ENCODE assay signal across 8 mouse cellular contexts in genomic region chr11:95040491-95041138, GRCm38 (mm10). TPM values are rescaled to one million over a fixed set of nuclear protein-coding genes. Genes with fewer than 3 reads are reported as not detected.
DNase-seq lines count a peak whose midpoint lies in the region; ATAC-seq and TF ChIP-seq lines count a peak whose summit lies in the region.

No protein-coding gene starts in this region.

- no peak for TF ChIP-seq CTCF in E14TG2a.4 (conservative IDR thresholded peaks at IDR 0.05; ENCODE audit: low read length)
- TF ChIP-seq CTCF in olfactory bulb, adult 2 months (IDR thresholded peaks at IDR 0.05; ENCODE audit: insufficient read depth, low read depth, low read length), result no peak

- H3K9ac ChIP-seq in heart, embryonic 15.5 days, result peak overlapping the region; percentile 91
- H3K9ac ChIP-seq in lung, embryonic 15.5 days, result peak overlapping the region; percentile 72

- peak overlapping the region; percentile 91 for H3K27ac ChIP-seq in heart, embryonic 15.5 days
- peak overlapping the region; percentile 76 for H3K27ac ChIP-seq in lung, embryonic 15.5 days
- peak overlapping the region; percentile 83 for H3K27ac ChIP-seq in olfactory bulb, adult 2 months (ENCODE audit: insufficient read depth, low read depth, low read length)

- peak; percentile 17; the same call in 1 of the 2 replicates for ATAC-seq in erythroid progenitor cell, adult 5-6 weeks (replicated peaks; ENCODE audit: low FRiP score, poor library complexity, severe bottlenecking)
- ATAC-seq in heart, embryonic 15.5 days (replicated peaks; ENCODE audit: insufficient number of reproducible peaks, insufficient read depth, low FRiP score, low read depth), result peak; percentile 77
- ATAC-seq in lung, embryonic 15.5 days (ENCODE audit: borderline replicate concordance, extremely low read depth, low FRiP score, low TSS enrichment), result peak; percentile 50

- TF ChIP-seq POLR2A in olfactory bulb, adult 2 months (IDR thresholded peaks at IDR 0.05; ENCODE audit: insufficient read depth, low read depth, low read length), result no peak

- no peaks in the 10 kb centered on the region for H3K9me3 ChIP-seq in E14TG2a.4 (ENCODE audit: low read length)
- H3K9me3 ChIP-seq in heart, embryonic 15.5 days (replicated peaks), result no peaks in the 10 kb centered on the region
- no peaks in the 10 kb centered on the region for H3K9me3 ChIP-seq in lung, embryonic 15.5 days

- H3K4me2 ChIP-seq in heart, embryonic 15.5 days, result peak overlapping the region; percentile 88
- peak overlapping the region; percentile 85 for H3K4me2 ChIP-seq in lung, embryonic 15.5 days

- peak overlapping the region; percentile 88 for H3K4me3 ChIP-seq in E14TG2a.4 (replicated peaks; ENCODE audit: low read length)
- H3K4me3 ChIP-seq in heart, embryonic 15.5 days, result peak overlapping the region; percentile 94
- H3K4me3 ChIP-seq in lung, embryonic 15.5 days, result peak overlapping the region; percentile 73
- H3K4me3 ChIP-seq in olfactory bulb, adult 2 months (ENCODE audit: insufficient read depth, low read depth, low read length), result peak overlapping the region; percentile 94

- peaks cover 49% of the 10 kb centered on the region for H3K4me1 ChIP-seq in E14TG2a.4 (replicated peaks; ENCODE audit: low read depth, low read length)
- H3K4me1 ChIP-seq in heart, embryonic 15.5 days (replicated peaks), result peaks cover 17% of the 10 kb centered on the region
- H3K4me1 ChIP-seq in lung, embryonic 15.5 days, result peaks cover 19% of the 10 kb centered on the region
- H3K4me1 ChIP-seq in olfactory bulb, adult 2 months (ENCODE audit: control insufficient read depth, insufficient read depth, low read length), result peaks cover 33% of the 10 kb centered on the region

- WGBS in heart, embryonic 15.5 days, result under 1% methylated on average over 20 of the region's 20 CpGs
- WGBS in lung, embryonic 15.5 days, result 2% methylated on average over 20 of the region's 20 CpGs
- WGBS in olfactory bulb, adult 2 months, result 1% methylated on average over 20 of the region's 20 CpGs

- peaks cover 8% of the 10 kb centered on the region; the same call in 1 of the 2 replicates for H3K36me3 ChIP-seq in E14TG2a.4 (ENCODE audit: insufficient read depth, low read length)
- peaks cover 35% of the 10 kb centered on the region for H3K36me3 ChIP-seq in heart, embryonic 15.5 days
- H3K36me3 ChIP-seq in lung, embryonic 15.5 days, result peaks cover 10% of the 10 kb centered on the region

- peak; percentile 63 to 72 for DNase-seq in adrenal gland, postnatal 36 days
- DNase-seq in kidney, postnatal 10 days, result peak; percentile 88
- DNase-seq in thymus, postnatal 25 days, result peak; percentile 28

- peaks cover 5% of the 10 kb centered on the region; the same call in 1 of the 2 replicates for H3K27me3 ChIP-seq in E14TG2a.4 (ENCODE audit: insufficient read depth, low read length)
- H3K27me3 ChIP-seq in heart, embryonic 15.5 days, result no peaks in the 10 kb centered on the region
- no peaks in the 10 kb centered on the region for H3K27me3 ChIP-seq in lung, embryonic 15.5 days

RNA-seq across cellular contexts. Expression of gene Pdk2, which starts 0.5 kb away (rescaled TPM):
- 100 to 1,000 TPM in 1 of 2 experiments, 10 to 100 TPM in 1; 70.0 to 103 TPM for total RNA-seq in adrenal gland, postnatal 36 days (2021)
- 8.3 and 8.4 TPM in 2 replicates for total RNA-seq in erythroid progenitor cell, adult 5-6 weeks (2015; ENCODE audit: low replicate concordance)
- total RNA-seq in erythroid progenitor cell, adult 5-6 weeks (2017; ENCODE audit: low replicate concordance), result 2.3 and 3.2 TPM in 2 replicates
- polyA plus RNA-seq in heart, embryonic 15.5 days (2015; fragmentation: Nextera tagmentation; extraction: Ambion mirVana), result 114 and 117 TPM in 2 replicates
- 27.8 and 30.9 TPM in 2 replicates for polyA plus RNA-seq in lung, embryonic 15.5 days (2015; fragmentation: Nextera tagmentation; extraction: Ambion mirVana)
- not detected in 2 replicates for polyA plus RNA-seq in olfactory bulb, adult 2 months (2012; ENCODE audit: insufficient read depth, insufficient read length, low replicate concordance, missing spikeins)

RNA-seq across cellular contexts. Expression of gene Samd14, which starts 30.9 kb away (rescaled TPM):
- 1 to 10 TPM; 3.2 to 3.4 TPM for total RNA-seq in adrenal gland, postnatal 36 days (2021)
- total RNA-seq in erythroid progenitor cell, adult 5-6 weeks (2015; ENCODE audit: low replicate concordance), result 103 TPM in 2 replicates
- 98.7 and 99.2 TPM in 2 replicates for total RNA-seq in erythroid progenitor cell, adult 5-6 weeks (2017; ENCODE audit: low replicate concordance)
- polyA plus RNA-seq in heart, embryonic 15.5 days (2015; fragmentation: Nextera tagmentation; extraction: Ambion mirVana), result 8.0 and 13.2 TPM in 2 replicates
- polyA plus RNA-seq in lung, embryonic 15.5 days (2015; fragmentation: Nextera tagmentation; extraction: Ambion mirVana), result 17.1 and 17.4 TPM in 2 replicates
- not detected in 2 replicates for polyA plus RNA-seq in olfactory bulb, adult 2 months (2012; ENCODE audit: insufficient read depth, insufficient read length, low replicate concordance, missing spikeins)

RNA-seq across cellular contexts. Expression of gene Itga3, which starts 36.0 kb away (rescaled TPM):
- 10 to 100 TPM; 38.0 to 56.7 TPM for total RNA-seq in adrenal gland, postnatal 36 days (2021)
- not detected in 2 replicates for total RNA-seq in erythroid progenitor cell, adult 5-6 weeks (2015; ENCODE audit: low replicate concordance)
- 0.13 TPM in 1 of 2 replicates, not detected in the other for total RNA-seq in erythroid progenitor cell, adult 5-6 weeks (2017; ENCODE audit: low replicate concordance)
- 9.7 and 12.9 TPM in 2 replicates for polyA plus RNA-seq in heart, embryonic 15.5 days (2015; fragmentation: Nextera tagmentation; extraction: Ambion mirVana)
- 27.0 and 27.3 TPM in 2 replicates for polyA plus RNA-seq in lung, embryonic 15.5 days (2015; fragmentation: Nextera tagmentation; extraction: Ambion mirVana)
- not detected in 2 replicates for polyA plus RNA-seq in olfactory bulb, adult 2 months (2012; ENCODE audit: insufficient read depth, insufficient read length, low replicate concordance, missing spikeins)

RNA-seq across cellular contexts. Expression of gene Ppp1r9b, which starts 49.8 kb away (rescaled TPM):
- 100 to 1,000 TPM; 119 to 120 TPM for total RNA-seq in adrenal gland, postnatal 36 days (2021)
- total RNA-seq in erythroid progenitor cell, adult 5-6 weeks (2015; ENCODE audit: low replicate concordance), result 59.5 and 71.4 TPM in 2 replicates
- total RNA-seq in erythroid progenitor cell, adult 5-6 weeks (2017; ENCODE audit: low replicate concordance), result 98.2 and 125 TPM in 2 replicates
- 5.0 and 6.6 TPM in 2 replicates for polyA plus RNA-seq in heart, embryonic 15.5 days (2015; fragmentation: Nextera tagmentation; extraction: Ambion mirVana)
- polyA plus RNA-seq in lung, embryonic 15.5 days (2015; fragmentation: Nextera tagmentation; extraction: Ambion mirVana), result 8.8 and 9.3 TPM in 2 replicates
- 129 TPM in 1 of 2 replicates, not detected in the other for polyA plus RNA-seq in olfactory bulb, adult 2 months (2012; ENCODE audit: insufficient read depth, insufficient read length, low replicate concordance, missing spikeins)

Comparison
In these comparisons a context has a peak if more than half of its experiments do, and no peak if none do; other contexts are left out.
1. Peak in every context shown above with its lines: DNase-seq, ATAC-seq, H3K4me3 ChIP-seq and H3K27ac ChIP-seq.
2. DNase-seq: peak in every context shown above with its lines; median percentile 88 in kidney, postnatal 10 days; 68 in adrenal gland, postnatal 36 days; 28 in thymus, postnatal 25 days.
3. ATAC-seq: peak in every context shown above with its lines; median percentile 77 in heart, embryonic 15.5 days; 50 in lung, embryonic 15.5 days; 17 in erythroid progenitor cell, adult 5-6 weeks.
4. RNA of gene Pdk2, which starts 0.5 kb away (polyA plus RNA-seq): 114 to 117 TPM in heart, embryonic 15.5 days and 27.8 to 30.9 TPM in lung, embryonic 15.5 days; not detected in olfactory bulb, adult 2 months; every median in the first group is over 10 times any median in the second.